24 mouse cellular contexts compared by ENCODE assay signal in genomic region chr7:118646237-118646636, GRCm38 (mm10). TPM values are rescaled to one million over a fixed set of nuclear protein-coding genes. Genes with fewer than 3 reads are reported as not detected.
DNase-seq lines count a peak whose midpoint lies in the region; ATAC-seq and TF ChIP-seq lines count a peak whose summit lies in the region.
"Had no signal": no experiment of that assay in that cellular context is flagged by ENCODE, and none has a peak within 500 bp of the region (broad histone marks: within the 10 kb centered on the region; RNA-seq: fewer than 3 reads in every experiment).

No protein-coding gene starts in this region.

- no peak overlapping the region for H3K9ac ChIP-seq in liver, adult 2 months (ENCODE audit: low read depth, low read length)
- no peak overlapping the region for H3K9ac ChIP-seq in liver, postnatal 0 days (replicated peaks)
- H3K9ac ChIP-seq: embryonic facial prominence, embryonic 13.5 days; embryonic facial prominence, embryonic 15.5 days; forebrain, embryonic 12.5 days had no signal

- H3K36me3 ChIP-seq in liver, adult 2 months (ENCODE audit: control insufficient read depth, insufficient read depth, low read length): no peaks in the 10 kb centered on the region
- no peaks in the 10 kb centered on the region for H3K36me3 ChIP-seq in liver, postnatal 0 days (replicated peaks; ENCODE audit: insufficient read depth, low read length)
- H3K36me3 ChIP-seq: embryonic facial prominence, embryonic 13.5 days; embryonic facial prominence, embryonic 15.5 days; forebrain, embryonic 10.5 days; forebrain, embryonic 12.5 days had no signal

- no peak overlapping the region for H3K27ac ChIP-seq in liver, adult 2 months (replicated peaks; ENCODE audit: insufficient read depth, low read depth, low read length)
- H3K27ac ChIP-seq in liver, postnatal 0 days (ENCODE audit: low read depth): no peak overlapping the region
- H3K27ac ChIP-seq in layer of hippocampus, adult 2 months: no peak overlapping the region
- H3K27ac ChIP-seq: embryonic facial prominence, embryonic 13.5 days; embryonic facial prominence, embryonic 15.5 days; forebrain, embryonic 10.5 days; forebrain, embryonic 12.5 days had no signal

- no peaks in the 10 kb centered on the region for H3K27me3 ChIP-seq in liver, adult 2 months (ENCODE audit: control insufficient read depth, insufficient read depth, low read length)
- H3K27me3 ChIP-seq in liver, postnatal 0 days (ENCODE audit: insufficient read depth, low read length): no peaks in the 10 kb centered on the region
- H3K27me3 ChIP-seq: embryonic facial prominence, embryonic 13.5 days; embryonic facial prominence, embryonic 15.5 days; forebrain, embryonic 12.5 days had no signal

- 93% methylated on average over 1 of the region's 1 CpGs for WGBS in liver, adult 2 months
- 83% methylated on average over 1 of the region's 1 CpGs for WGBS in liver, postnatal 0 days (ENCODE audit: insufficient replicate concordance)

- DNase-seq in liver, adult 2 months (ENCODE audit: extremely low read depth, low read depth, low spot score): peak; percentile 7
- no peak for DNase-seq in liver, postnatal 0 days
- no peak for DNase-seq in layer of hippocampus, adult 2 months (ENCODE audit: low spot score in 2 of 2)
- no peak for DNase-seq in adrenal gland, postnatal 25 days
- DNase-seq: adrenal gland, adult 2 months; adrenal gland, postnatal 10 days; adrenal gland, postnatal 36 days; cerebellum, adult 11-12 months; cerebellum, adult 2 months; cerebellum, adult 9-10 months; cerebellum, postnatal 10 days; cerebellum, postnatal 25 days; embryo, embryonic 11 days had no signal

- H3K9me3 ChIP-seq in liver, postnatal 0 days (ENCODE audit: low read length): no peaks in the 10 kb centered on the region
- H3K9me3 ChIP-seq: embryonic facial prominence, embryonic 15.5 days; forebrain, embryonic 10.5 days; forebrain, embryonic 12.5 days had no signal

- no peak for TF ChIP-seq POLR2A in liver, adult 2 months (IDR thresholded peaks at IDR 0.05; ENCODE audit: extremely low read depth, insufficient read depth, low read length)

- H3K79me2 ChIP-seq in liver, adult 2 months (ENCODE audit: control insufficient read depth, insufficient read depth, low read length): no peaks in the 10 kb centered on the region

- H3K4me3 ChIP-seq in liver, adult 2 months (ENCODE audit: insufficient read depth, low read depth, low read length): no peak overlapping the region
- H3K4me3 ChIP-seq in liver, postnatal 0 days (ENCODE audit: low read depth, low read length): no peak overlapping the region
- H3K4me3 ChIP-seq in layer of hippocampus, adult 2 months: no peak overlapping the region
- H3K4me3 ChIP-seq: embryonic facial prominence, embryonic 13.5 days; embryonic facial prominence, embryonic 15.5 days; erythroblast, embryonic 14.5 days; forebrain, embryonic 10.5 days; forebrain, embryonic 12.5 days had no signal

- ATAC-seq in liver, postnatal 0 days: no peak
- peak; percentile 77 for ATAC-seq in granulocyte monocyte progenitor cell, adult 5-6 weeks (replicated peaks; ENCODE audit: poor library complexity, severe bottlenecking)
- peak; percentile 50; the same call in 1 of the 2 replicates for ATAC-seq in megakaryocyte progenitor cell, adult 5-6 weeks (replicated peaks; ENCODE audit: poor library complexity)
- ATAC-seq: forebrain, embryonic 14.5 days; forebrain, embryonic 16.5 days had no signal

- H3K4me1 ChIP-seq in liver, adult 2 months (ENCODE audit: control insufficient read depth, insufficient read depth, low read length): no peaks in the 10 kb centered on the region
- H3K4me1 ChIP-seq in liver, postnatal 0 days (ENCODE audit: insufficient read depth): no peaks in the 10 kb centered on the region
- H3K4me1 ChIP-seq: embryonic facial prominence, embryonic 13.5 days; embryonic facial prominence, embryonic 15.5 days had no signal

- H3K4me2 ChIP-seq in liver, postnatal 0 days (ENCODE audit: low read depth, low read length): no peak overlapping the region
- H3K4me2 ChIP-seq: embryonic facial prominence, embryonic 13.5 days; embryonic facial prominence, embryonic 15.5 days; forebrain, embryonic 12.5 days had no signal

- TF ChIP-seq EP300 in liver, postnatal 0 days (IDR thresholded peaks at IDR 0.05; ENCODE audit: low read depth): no peak

- TF ChIP-seq CTCF in liver, adult 2 months (IDR thresholded peaks at IDR 0.05; ENCODE audit: low read depth, low read length): no peak
- TF ChIP-seq CTCF in liver, postnatal 0 days (IDR thresholded peaks at IDR 0.05; ENCODE audit: low read depth): no peak
- TF ChIP-seq CTCF in layer of hippocampus, adult 2 months (conservative IDR thresholded peaks at IDR 0.05): no peak

RNA-seq across cellular contexts. Expression of gene Tmc5, which starts 49.1 kb away (rescaled TPM):
- under 0.01 TPM in 1 of 2 replicates, not detected in the other for total RNA-seq in liver, adult 2 months (2014; rRNA removed)
- polyA plus RNA-seq in liver, adult 2 months (2012; rRNA removed): 0.05 and 0.99 TPM in 2 replicates
- polyA plus RNA-seq in liver, postnatal 0 days (2015; fragmentation: Nextera tagmentation; extraction: Ambion mirVana): 0.02 and 0.05 TPM in 2 replicates
- not detected in 2 replicates for total RNA-seq in granulocyte monocyte progenitor cell, adult 5-6 weeks (2014; fragmentation: Nextera tagmentation)
- not detected in 2 replicates for total RNA-seq in granulocyte monocyte progenitor cell, adult 5-6 weeks (2017)
- not detected in 2 replicates for total RNA-seq in megakaryocyte progenitor cell, adult 5-6 weeks (2015)
- not detected in 2 replicates for total RNA-seq in megakaryocyte progenitor cell, adult 5-6 weeks (2017)
- under 1 TPM; 0.32 to 0.69 TPM for total RNA-seq in layer of hippocampus, adult 2 months (2021)
- total RNA-seq in adrenal gland, postnatal 25 days (2021): 0.33 TPM in 1 of 2 replicates, not detected in the other
- total RNA-seq: adrenal gland, adult 2 months; adrenal gland, postnatal 36 days; MEL had no signal
- polyA plus RNA-seq: C2C12; erythroblast, embryonic 14.5 days had no signal

RNA-seq across cellular contexts. Expression of gene Gde1, which starts 59.3 kb away (rescaled TPM):
- total RNA-seq in liver, adult 2 months (2014; rRNA removed): 64.2 and 67.2 TPM in 2 replicates
- polyA plus RNA-seq in liver, adult 2 months (2012; rRNA removed): 59.9 and 64.5 TPM in 2 replicates
- 40.1 and 43.1 TPM in 2 replicates for polyA plus RNA-seq in liver, postnatal 0 days (2015; fragmentation: Nextera tagmentation; extraction: Ambion mirVana)
- total RNA-seq in granulocyte monocyte progenitor cell, adult 5-6 weeks (2014; fragmentation: Nextera tagmentation): 33.9 and 35.5 TPM in 2 replicates
- total RNA-seq in granulocyte monocyte progenitor cell, adult 5-6 weeks (2017): 36.2 and 37.8 TPM in 2 replicates
- 44.1 and 48.5 TPM in 2 replicates for total RNA-seq in megakaryocyte progenitor cell, adult 5-6 weeks (2015)
- 29.9 and 40.7 TPM in 2 replicates for total RNA-seq in megakaryocyte progenitor cell, adult 5-6 weeks (2017)
- total RNA-seq in layer of hippocampus, adult 2 months (2021): 100 to 1,000 TPM; 204 to 214 TPM
- total RNA-seq in adrenal gland, postnatal 25 days (2021): 99.1 and 107 TPM in 2 replicates
